14 mouse cellular contexts compared by ENCODE assay signal in the genomic region with DNA sequence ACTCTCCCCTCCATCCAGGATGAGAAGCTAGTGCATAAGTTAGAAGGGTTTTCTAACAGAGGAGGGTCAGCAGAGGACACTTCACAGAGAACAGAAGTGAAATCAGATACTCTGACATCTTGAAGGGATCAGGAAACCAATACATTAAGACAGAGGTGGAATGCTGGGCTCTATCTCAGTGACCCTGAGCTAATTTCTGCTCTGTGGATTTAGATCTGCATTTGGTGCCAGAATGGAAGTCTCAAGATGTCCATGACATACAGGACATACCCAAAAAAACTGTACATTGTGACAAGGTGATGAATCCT.
"Had no signal": no experiment of that assay in that cellular context is flagged by ENCODE, and none has a peak within 500 bp of the region (broad histone marks: within the 10 kb centered on the region; RNA-seq: fewer than 3 reads in every experiment).

No protein-coding gene starts in this region.

- H3K9ac ChIP-seq: intestine, embryonic 15.5 days; limb, embryonic 15.5 days; liver, embryonic 14.5 days; midbrain, embryonic 12.5 days; neural tube, embryonic 13.5 days; stomach, embryonic 15.5 days had no signal

- H3K4me2 ChIP-seq: intestine, embryonic 15.5 days; limb, embryonic 15.5 days; midbrain, embryonic 12.5 days; neural tube, embryonic 13.5 days; stomach, embryonic 15.5 days had no signal

- ATAC-seq: intestine, embryonic 15.5 days; midbrain, embryonic 16.5 days had no signal

- DNase-seq: lung, adult 18-20 months; retina, postnatal 1 day; right cerebral cortex, postnatal 4 days; spleen, adult 18-20 months; thymus, adult 2 months; thymus, postnatal 25 days had no signal

- H3K27me3 ChIP-seq: intestine, embryonic 15.5 days; limb, embryonic 15.5 days; midbrain, embryonic 12.5 days; neural tube, embryonic 13.5 days; stomach, embryonic 15.5 days had no signal

- H3K9me3 ChIP-seq: intestine, embryonic 15.5 days; limb, embryonic 15.5 days; midbrain, embryonic 12.5 days; neural tube, embryonic 13.5 days; stomach, embryonic 15.5 days had no signal

- H3K4me3 ChIP-seq: intestine, embryonic 15.5 days; left cerebral cortex, adult 2 months; limb, embryonic 15.5 days; midbrain, embryonic 12.5 days; neural tube, embryonic 13.5 days; stomach, embryonic 15.5 days had no signal

- H3K4me1 ChIP-seq: intestine, embryonic 15.5 days; limb, embryonic 15.5 days; neural tube, embryonic 13.5 days; stomach, embryonic 15.5 days had no signal

- H3K27ac ChIP-seq: intestine, embryonic 15.5 days; left cerebral cortex, adult 2 months; limb, embryonic 15.5 days; liver, embryonic 14.5 days; midbrain, embryonic 12.5 days; neural tube, embryonic 13.5 days; stomach, embryonic 15.5 days had no signal

- H3K36me3 ChIP-seq: intestine, embryonic 15.5 days; limb, embryonic 15.5 days; midbrain, embryonic 12.5 days; neural tube, embryonic 13.5 days; stomach, embryonic 15.5 days had no signal
